In the genomic region with DNA sequence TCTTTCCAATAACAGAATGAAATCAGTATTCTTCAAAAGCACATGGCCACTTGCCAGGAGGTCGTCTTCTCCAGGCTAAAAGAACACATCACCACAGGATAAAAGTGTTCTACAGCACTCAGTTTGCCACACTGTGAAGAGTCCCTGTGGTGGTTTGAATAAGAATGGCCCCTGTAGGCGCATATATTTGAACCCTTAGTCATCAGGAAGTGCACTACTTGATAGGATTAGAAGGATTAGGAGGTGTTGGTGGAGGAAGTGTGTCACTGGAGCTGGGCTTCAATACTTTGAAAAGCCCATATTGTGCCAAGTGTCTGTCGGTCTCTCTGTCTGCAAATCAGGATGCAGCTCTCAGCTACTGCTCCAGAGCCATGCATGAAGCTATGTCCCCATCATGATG, we compare ENCODE assay signal across 22 mouse cellular contexts. TPM values are rescaled to one million over a fixed set of nuclear protein-coding genes. Genes with fewer than 3 reads are reported as not detected.
A peak's percentile ranks its signal among the peaks of the same experiment; 100 is the strongest.
DNase-seq lines count a peak whose midpoint lies in the region; ATAC-seq lines count a peak whose summit lies in the region.
"Had no signal": no experiment of that assay in that cellular context is flagged by ENCODE, and none has a peak within 500 bp of the region (broad histone marks: within the 10 kb centered on the region; RNA-seq: fewer than 3 reads in every experiment).

No protein-coding gene starts in this region.

- peak; percentile 3 for DNase-seq in retina, postnatal 1 day
- no peak for DNase-seq in retina, embryonic 14.5 days (ENCODE audit: low spot score)
- DNase-seq in Muller cell, postnatal 12 days (ENCODE audit: inconsistent ontology term) = peak; percentile 8
- DNase-seq in embryo, embryonic 10 days (ENCODE audit: low spot score) = no peak
- no peak for DNase-seq in testis, postnatal 14 days (ENCODE audit: low spot score)
- DNase-seq in heart, adult 9 months (ENCODE audit: low spot score in 2 of 2) = no peak
- DNase-seq: adrenal gland, postnatal 14 days; B cell, adult 2 months; cerebellum, adult 18-20 months; cerebellum, adult 9-11 months; cerebellum, postnatal 36 days; gastrocnemius, adult 2 months; gastrocnemius, postnatal 25 days; heart, postnatal 36 days had no signal

- peak; percentile 15; the same call in 1 of the 2 replicates for ATAC-seq in megakaryocyte progenitor cell, adult 5-6 weeks (replicated peaks; ENCODE audit: poor library complexity)
- ATAC-seq: activated CD4-positive, CD25-positive, alpha-beta regulatory T cell, adult 4 months; CD4-positive, CD25-positive, alpha-beta regulatory T cell, adult 4 months; forebrain, embryonic 13.5 days had no signal

RNA-seq across cellular contexts. Expression of a gene that starts 19.0 kb away (rescaled TPM):
- 30.2 and 30.8 TPM in 2 replicates for total RNA-seq in megakaryocyte progenitor cell, adult 5-6 weeks (2015)
- total RNA-seq in megakaryocyte progenitor cell, adult 5-6 weeks (2017) = 32.6 and 34.7 TPM in 2 replicates
- total RNA-seq: MEL had no signal

RNA-seq across cellular contexts. Expression of a gene that starts 25.6 kb away (rescaled TPM):
- total RNA-seq in megakaryocyte progenitor cell, adult 5-6 weeks (2015) = 1.7 and 2.0 TPM in 2 replicates
- 4.1 and 5.0 TPM in 2 replicates for total RNA-seq in megakaryocyte progenitor cell, adult 5-6 weeks (2017)

RNA-seq across cellular contexts. Expression of a gene that starts 33.2 kb away (rescaled TPM):
- total RNA-seq in megakaryocyte progenitor cell, adult 5-6 weeks (2015) = not detected in 2 replicates
- total RNA-seq in megakaryocyte progenitor cell, adult 5-6 weeks (2017) = not detected in 2 replicates
- total RNA-seq: adrenal gland, adult 18-20 months; adrenal gland, postnatal 14 days; gastrocnemius, adult 2 months; gastrocnemius, postnatal 25 days; granulocyte monocyte progenitor cell, adult 5-6 weeks; heart, adult 8-10 months; heart, postnatal 36 days; MEL had no signal

Comparison
In these comparisons a context has a peak if more than half of its experiments do, and no peak if none do; other contexts are left out.
1. DNase-seq: peak in retina, postnatal 1 day (single experiment) and Muller cell, postnatal 12 days (single experiment); none in retina, embryonic 14.5 days (single experiment), embryo, embryonic 10 days (single experiment), testis, postnatal 14 days (single experiment) and heart, adult 9 months (0 of 2).